Mouse (Mus musculus): Measurements from ENCODE around the gene Phc2. TPM values are rescaled to one million over a fixed set of nuclear protein-coding genes. Genes with fewer than 3 reads are reported as not detected.
A peak's percentile ranks its signal among the peaks of the same experiment; 100 is the strongest.

The Phc2 gene
- polyA plus RNA-seq, 1 experiment from 2014 or later = 24.5 TPM

GRCm38 (mm10) chr4:128716731-128717130 is 62.2 kb downstream of the Phc2 start:
- Histone ChIP-seq H3K27me3 (ENCODE audit: insufficient read depth, poor library complexity, severe bottlenecking) (no peaks in the 10 kb centered on the region), H3K9me3 (no peaks in the 10 kb centered on the region), H3K4me3 (no peak overlapping the region), H3K27ac (peak overlapping the region; percentile 78; the same call in 1 of the 2 replicates), H3K4me1 (peaks cover 65% of the 10 kb centered on the region), H3K36me3 (no peaks in the 10 kb centered on the region)
- WGBS = 68% methylated on average over 9 of the region's 9 CpGs
- DNase-seq (ENCODE audit: low spot score) = no peak

GRCm38 (mm10) chr4:128720110-128720509 is 65.6 kb downstream of the Phc2 start:
- peaks cover 69% of the 10 kb centered on the region for H3K4me1 ChIP-seq
- no peak for DNase-seq (ENCODE audit: low spot score)
- 39% methylated on average over 5 of the region's 5 CpGs for WGBS

GRCm38 (mm10) chr4:128721061-128721648 is 66.7 kb downstream of the Phc2 start:
- no peaks in the 10 kb centered on the region for H3K9me3 ChIP-seq
- no peak overlapping the region for H3K4me3 ChIP-seq
- no peak for DNase-seq (ENCODE audit: low spot score)
- no peaks in the 10 kb centered on the region for H3K36me3 ChIP-seq
- H3K4me1 ChIP-seq = peaks cover 59% of the 10 kb centered on the region
- H3K27me3 ChIP-seq (ENCODE audit: insufficient read depth, poor library complexity, severe bottlenecking) = peaks cover 8% of the 10 kb centered on the region
- 0 out of 2 replicates have a peak overlapping the region, but pooled peaks have one; percentile 38 for H3K27ac ChIP-seq
- WGBS = 74% methylated on average over 9 of the region's 9 CpGs

More at GRCm38 (mm10) chr4:128720110-128720509, 65.6 kb downstream of the Phc2 start:
- peak overlapping the region; percentile 62; the same call in 1 of the 2 replicates for H3K27ac ChIP-seq
- H3K27me3 ChIP-seq (ENCODE audit: insufficient read depth, poor library complexity, severe bottlenecking) = peaks cover 8% of the 10 kb centered on the region
- no peaks in the 10 kb centered on the region for H3K9me3 ChIP-seq
- no peak overlapping the region for H3K4me3 ChIP-seq
- no peaks in the 10 kb centered on the region for H3K36me3 ChIP-seq

GRCm38 (mm10) chr4:128721761-128722160 is 67.3 kb downstream of the Phc2 start:
- H3K9me3 ChIP-seq = no peaks in the 10 kb centered on the region
- H3K4me3 ChIP-seq = no peak overlapping the region
- H3K27me3 ChIP-seq (ENCODE audit: insufficient read depth, poor library complexity, severe bottlenecking) = peaks cover 8% of the 10 kb centered on the region
- H3K27ac ChIP-seq = no peak overlapping the region
- 86% methylated on average over 4 of the region's 4 CpGs for WGBS
- H3K36me3 ChIP-seq = no peaks in the 10 kb centered on the region
- no peak for DNase-seq (ENCODE audit: low spot score)
- peaks cover 55% of the 10 kb centered on the region for H3K4me1 ChIP-seq

DNA sequence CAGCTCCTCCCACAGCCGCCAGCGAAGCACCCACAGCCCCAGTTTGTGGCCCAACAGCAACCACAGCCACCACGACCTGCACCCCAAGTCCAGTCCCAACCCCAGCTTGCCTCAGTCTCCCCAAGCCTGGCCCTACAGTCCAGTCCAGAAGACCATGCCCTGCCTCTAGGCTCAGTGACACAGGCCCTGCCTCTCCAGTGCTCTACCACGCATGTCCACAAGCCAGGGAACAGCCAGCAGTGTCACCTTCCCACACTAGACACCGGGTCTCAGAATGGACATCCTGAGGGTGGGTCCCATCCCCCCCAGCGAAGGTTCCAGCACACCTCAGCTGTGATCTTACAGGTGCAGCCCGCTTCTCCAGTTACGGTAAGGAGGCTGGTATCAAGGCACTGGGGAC is 68.4 kb downstream of the Phc2 start:
- Histone ChIP-seq H3K27me3 (ENCODE audit: insufficient read depth, poor library complexity, severe bottlenecking) (peaks cover 8% of the 10 kb centered on the region), H3K27ac (peak overlapping the region; percentile 43; the same call in 1 of the 2 replicates), H3K4me3 (no peak overlapping the region), H3K36me3 (no peaks in the 10 kb centered on the region), H3K4me1 (peaks cover 53% of the 10 kb centered on the region), H3K9me3 (no peaks in the 10 kb centered on the region)
- DNase-seq (ENCODE audit: low spot score) = no peak
- WGBS = 81% methylated on average over 8 of the region's 8 CpGs

DNA sequence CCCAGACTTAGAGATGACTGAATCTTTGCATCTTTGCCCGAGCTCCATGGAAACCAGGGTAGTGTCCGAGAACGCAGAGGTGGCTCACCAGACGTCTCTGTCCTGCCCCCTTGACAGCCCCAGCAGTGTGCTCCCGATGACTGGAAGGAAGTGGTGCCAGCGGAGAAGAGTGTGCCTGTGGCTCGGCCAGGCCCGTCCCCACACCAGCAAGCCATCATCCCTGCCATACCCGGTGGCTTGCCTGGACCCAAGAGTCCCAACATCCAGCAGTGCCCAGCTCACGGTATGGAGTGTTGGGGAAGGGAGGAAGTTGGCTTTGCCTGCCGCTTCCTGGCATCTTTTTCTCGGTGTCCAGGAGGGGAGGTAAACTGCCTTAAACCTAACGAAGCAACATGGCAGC is 68.9 kb downstream of the Phc2 start:
- Histone ChIP-seq H3K27ac (peak overlapping the region; percentile 33; the same call in 1 of the 2 replicates), H3K4me1 (peaks cover 52% of the 10 kb centered on the region)
- DNase-seq (ENCODE audit: low spot score) = no peak

GRCm38 (mm10) chr4:128724059-128724458 is 69.6 kb downstream of the Phc2 start:
- Histone ChIP-seq H3K9me3 (no peaks in the 10 kb centered on the region), H3K27ac (peak overlapping the region; percentile 69), H3K4me1 (peaks cover 58% of the 10 kb centered on the region), H3K4me3 (no peak overlapping the region), H3K27me3 (ENCODE audit: insufficient read depth, poor library complexity, severe bottlenecking) (peaks cover 8% of the 10 kb centered on the region), H3K36me3 (no peaks in the 10 kb centered on the region)
- no peak for DNase-seq (ENCODE audit: low spot score)
- 21% methylated on average over 7 of the region's 7 CpGs for WGBS

More for the DNA sequence above, 68.9 kb downstream of the Phc2 start:
- 74% methylated on average over 13 of the region's 13 CpGs for WGBS
- Histone ChIP-seq H3K9me3 (no peaks in the 10 kb centered on the region), H3K4me3 (no peak overlapping the region), H3K36me3 (no peaks in the 10 kb centered on the region), H3K27me3 (ENCODE audit: insufficient read depth, poor library complexity, severe bottlenecking) (peaks cover 8% of the 10 kb centered on the region)

DNA sequence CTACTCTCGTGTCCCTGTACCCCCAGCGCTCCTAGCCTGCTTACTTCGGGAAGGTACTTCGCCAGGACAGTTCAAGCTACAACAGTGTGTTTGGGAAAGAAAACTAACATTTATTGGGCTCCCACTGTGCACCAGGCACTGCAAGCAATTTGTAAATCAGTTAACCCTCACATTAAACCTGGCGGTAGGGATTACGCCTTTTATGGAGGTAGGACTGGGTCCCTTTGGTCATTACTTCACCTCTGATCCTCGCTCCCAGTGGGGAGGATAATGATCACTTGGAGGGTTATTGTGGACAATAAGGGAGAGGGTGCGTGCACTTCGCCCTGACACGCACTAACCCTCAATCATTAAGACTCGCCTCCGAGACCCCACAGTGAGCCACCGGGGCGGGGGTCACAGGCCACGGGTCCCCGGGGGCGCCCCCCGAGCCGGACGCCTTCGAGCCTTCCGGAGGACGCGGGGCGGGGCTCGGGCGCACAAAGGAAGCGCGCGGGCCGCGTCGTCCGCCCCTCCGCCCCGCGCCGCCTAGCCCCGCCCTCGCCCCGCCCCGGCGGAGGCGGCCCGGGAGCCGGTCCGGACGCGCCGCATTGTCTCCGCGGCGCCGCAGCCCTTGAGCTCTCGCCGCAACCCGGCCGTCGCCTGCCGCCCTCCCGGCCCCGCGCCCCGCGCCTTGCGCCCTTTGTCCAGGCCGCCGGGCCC is 72.7 kb downstream of the Phc2 start:
- WGBS = 4% methylated on average over 65 of the region's 68 CpGs
- H3K36me3 ChIP-seq = peaks cover 8% of the 10 kb centered on the region
- H3K27me3 ChIP-seq (ENCODE audit: insufficient read depth, poor library complexity, severe bottlenecking) = peaks cover 8% of the 10 kb centered on the region
- no peak for DNase-seq (ENCODE audit: low spot score)
- H3K27ac ChIP-seq = peak overlapping the region; percentile 98
- H3K4me3 ChIP-seq = peak overlapping the region; percentile 89
- H3K9me3 ChIP-seq = no peaks in the 10 kb centered on the region
- peaks cover 53% of the 10 kb centered on the region for H3K4me1 ChIP-seq

GRCm38 (mm10) chr4:128727721-128728430 is 73.4 kb downstream of the Phc2 start:
- H3K27me3 ChIP-seq (ENCODE audit: insufficient read depth, poor library complexity, severe bottlenecking) = peaks cover 3% of the 10 kb centered on the region
- H3K27ac ChIP-seq = peak overlapping the region; percentile 98
- no peaks in the 10 kb centered on the region for H3K9me3 ChIP-seq
- under 1% methylated on average over 57 of the region's 65 CpGs for WGBS
- H3K4me1 ChIP-seq = peaks cover 55% of the 10 kb centered on the region
- peaks cover 8% of the 10 kb centered on the region for H3K36me3 ChIP-seq
- no peak for DNase-seq (ENCODE audit: low spot score)
- peak overlapping the region; percentile 89 for H3K4me3 ChIP-seq

DNA sequence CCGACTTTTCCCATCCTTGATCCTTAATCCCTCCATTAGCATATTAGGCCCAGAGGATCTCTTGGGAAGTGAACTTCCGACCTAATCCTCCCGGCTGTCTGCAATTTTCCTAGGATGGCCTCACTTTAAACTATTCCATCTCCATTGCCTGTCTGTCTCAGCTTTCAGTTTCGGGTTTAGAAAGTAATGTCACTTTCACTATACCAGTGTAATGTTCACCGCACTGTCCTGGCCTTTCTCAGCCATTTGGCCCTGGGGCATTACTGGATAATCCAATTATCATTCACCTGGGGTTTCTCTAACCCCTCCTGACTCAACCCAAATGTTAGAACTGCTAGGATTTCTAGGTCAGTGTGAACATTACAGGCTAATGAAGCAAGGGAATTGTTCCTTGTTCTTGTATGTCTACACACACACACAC is 73.9 kb downstream of the Phc2 start:
- H3K4me3 ChIP-seq = peak overlapping the region; percentile 89
- peak overlapping the region; percentile 98 for H3K27ac ChIP-seq
- no peak for DNase-seq (ENCODE audit: low spot score)
- peaks cover 55% of the 10 kb centered on the region for H3K4me1 ChIP-seq
- peaks cover 8% of the 10 kb centered on the region for H3K36me3 ChIP-seq
- WGBS = 2% methylated on average over 5 of the region's 5 CpGs
- H3K9me3 ChIP-seq = no peaks in the 10 kb centered on the region
- no peaks in the 10 kb centered on the region for H3K27me3 ChIP-seq (ENCODE audit: insufficient read depth, poor library complexity, severe bottlenecking)

DNA sequence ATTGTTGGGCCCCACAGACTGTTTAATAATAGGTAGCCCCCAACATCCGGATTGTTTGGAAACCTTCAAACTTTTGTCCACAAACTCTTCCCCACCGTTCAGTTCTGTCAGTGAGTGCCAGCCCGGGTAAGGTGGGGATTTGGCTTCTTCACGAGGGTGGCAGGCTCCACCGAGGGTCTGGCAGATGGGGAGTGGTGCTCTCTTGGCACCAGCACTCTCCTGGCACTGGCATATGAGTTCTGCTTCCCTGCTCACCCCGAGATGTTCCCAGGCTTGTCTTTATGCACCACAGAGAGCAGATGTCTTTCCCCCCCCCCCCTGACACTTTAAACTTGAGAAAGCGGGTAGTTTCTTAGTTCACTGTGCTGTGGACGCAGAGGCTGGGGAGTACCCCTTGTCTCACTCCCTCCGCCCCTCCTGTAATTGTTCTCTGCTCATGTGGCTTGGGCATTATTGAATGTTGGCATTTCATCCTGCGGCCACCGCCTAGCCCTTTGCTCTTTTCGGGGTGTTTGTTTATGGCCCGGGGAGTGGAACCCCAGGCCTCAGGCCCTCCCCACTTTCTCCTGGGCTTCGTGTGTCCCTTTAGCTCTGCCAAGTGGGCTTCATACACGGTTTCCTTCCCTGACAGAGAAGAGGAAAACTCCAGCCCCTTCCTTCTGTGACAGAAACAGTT is 74.7 kb downstream of the Phc2 start:
- DNase-seq (ENCODE audit: low spot score) = no peak
- Histone ChIP-seq H3K9me3 (no peaks in the 10 kb centered on the region), H3K36me3 (peaks cover 8% of the 10 kb centered on the region), H3K4me1 (peaks cover 55% of the 10 kb centered on the region), H3K4me3 (peak overlapping the region; percentile 89), H3K27me3 (ENCODE audit: insufficient read depth, poor library complexity, severe bottlenecking) (no peaks in the 10 kb centered on the region), H3K27ac (peak overlapping the region; percentile 98)
- 33% methylated on average over 15 of the region's 15 CpGs for WGBS

- no peaks in the 10 kb centered on the region for H3K27me3 ChIP-seq (ENCODE audit: insufficient read depth, poor library complexity, severe bottlenecking)
- peaks cover 8% of the 10 kb centered on the region for H3K36me3 ChIP-seq
- no peak for DNase-seq (ENCODE audit: low spot score)
- peak overlapping the region; percentile 89 for H3K4me3 ChIP-seq
- H3K9me3 ChIP-seq = no peaks in the 10 kb centered on the region
- H3K27ac ChIP-seq = peak overlapping the region; percentile 98
- WGBS = 45% methylated on average over 5 of the region's 5 CpGs
- H3K4me1 ChIP-seq = peaks cover 55% of the 10 kb centered on the region
Measured at GRCm38 (mm10) chr4:128729709-128730037, 75.2 kb downstream of the Phc2 start.
